Mouse (Mus musculus): ENCODE measurements at regions not wholly inside any gene's neighbourhood (a gene's known extent, or its start where the extent isn't known, plus 50 kb on each side); places are given as distances from the start of the nearest gene placed in this dataset.
"Not testable (repeated sequence)": the region's sequence is repeated elsewhere in the genome, so short reads cannot be mapped to it uniquely, and the experiment has no call there.

DNA sequence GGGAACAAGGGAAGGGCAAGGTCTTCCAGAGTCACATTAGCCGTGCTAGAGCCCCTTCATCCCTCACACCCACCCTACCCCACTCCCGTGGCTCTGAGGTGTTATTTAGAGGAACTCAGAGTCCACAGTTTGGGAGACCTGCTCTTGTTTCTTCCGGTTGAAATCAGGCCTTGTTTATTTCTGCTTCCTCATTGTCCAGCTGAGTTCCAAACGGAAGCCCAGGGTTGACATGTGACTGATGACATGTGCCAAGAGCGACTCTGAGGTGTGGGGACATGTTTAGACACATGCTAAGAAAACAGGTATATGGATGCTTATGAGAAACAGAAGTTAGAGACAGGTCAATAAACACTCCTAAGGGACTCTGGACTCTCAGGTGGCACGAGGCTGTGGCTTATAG, 137.5 kb upstream of the Sulf2 start:
- Histone ChIP-seq H3K9me3 (replicated peaks) (no peaks in the 10 kb centered on the region), H3K36me3 (no peaks in the 10 kb centered on the region), H3K4me1 (replicated peaks) (peaks cover 28% of the 10 kb centered on the region), H3K27ac (ENCODE audit: poor library complexity, severe bottlenecking) (no peak overlapping the region), H3K27me3 (replicated peaks) (no peaks in the 10 kb centered on the region), H3K4me2 (no peak overlapping the region), H3K9ac (no peak overlapping the region), H3K4me3 (no peak overlapping the region)
- WGBS = 76% methylated on average over 6 of the region's 6 CpGs
- ATAC-seq (ENCODE audit: insufficient number of reproducible peaks, low FRiP score) = no peak

DNA sequence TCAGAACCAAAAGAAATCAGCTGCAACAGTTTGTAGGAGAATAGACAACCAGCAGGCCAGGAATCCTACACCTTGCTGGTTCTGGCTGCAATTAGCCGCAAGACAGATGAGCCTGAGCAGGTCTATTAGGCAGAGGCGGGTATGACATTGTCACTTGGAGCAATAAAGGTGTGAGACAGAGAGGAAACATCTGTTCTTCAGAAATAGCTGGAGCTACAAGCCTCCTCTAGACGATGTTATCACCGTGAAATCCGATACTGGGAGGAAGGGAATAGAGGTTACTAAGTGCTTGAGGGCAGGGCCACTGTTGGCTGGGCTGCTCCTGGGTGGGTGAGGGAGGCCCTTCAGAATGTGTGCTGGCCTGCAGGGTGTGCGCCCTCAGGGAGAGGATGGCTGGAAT, 135.8 kb upstream of the Sulf2 start:
- ATAC-seq (ENCODE audit: insufficient number of reproducible peaks, low FRiP score) = peak; percentile 52
- Histone ChIP-seq H3K27me3 (replicated peaks) (no peaks in the 10 kb centered on the region), H3K36me3 (no peaks in the 10 kb centered on the region), H3K4me2 (peak overlapping the region; percentile 33; the same call in 1 of the 2 replicates), H3K27ac (ENCODE audit: poor library complexity, severe bottlenecking) (peak overlapping the region; percentile 17; the same call in 1 of the 2 replicates), H3K9ac (no peak overlapping the region), H3K4me1 (replicated peaks) (peaks cover 28% of the 10 kb centered on the region), H3K9me3 (replicated peaks) (no peaks in the 10 kb centered on the region), H3K4me3 (no peak overlapping the region)
- WGBS = 10% methylated on average over 6 of the region's 6 CpGs

GRCm38 (mm10) chr2:166290826-166291225, 135.4 kb upstream of the Sulf2 start:
- WGBS = 45% methylated on average over 9 of the region's 9 CpGs
- H3K4me1 ChIP-seq (replicated peaks) = peaks cover 28% of the 10 kb centered on the region
- H3K27me3 ChIP-seq (replicated peaks) = no peaks in the 10 kb centered on the region
- no peaks in the 10 kb centered on the region for H3K9me3 ChIP-seq (replicated peaks)
- no peak for ATAC-seq (ENCODE audit: insufficient number of reproducible peaks, low FRiP score)
- H3K27ac ChIP-seq (ENCODE audit: poor library complexity, severe bottlenecking) = peak overlapping the region; percentile 17; the same call in 1 of the 2 replicates
- H3K36me3 ChIP-seq = no peaks in the 10 kb centered on the region
- H3K4me3 ChIP-seq = no peak overlapping the region
- no peak overlapping the region for H3K9ac ChIP-seq
- no peak overlapping the region for H3K4me2 ChIP-seq

DNA sequence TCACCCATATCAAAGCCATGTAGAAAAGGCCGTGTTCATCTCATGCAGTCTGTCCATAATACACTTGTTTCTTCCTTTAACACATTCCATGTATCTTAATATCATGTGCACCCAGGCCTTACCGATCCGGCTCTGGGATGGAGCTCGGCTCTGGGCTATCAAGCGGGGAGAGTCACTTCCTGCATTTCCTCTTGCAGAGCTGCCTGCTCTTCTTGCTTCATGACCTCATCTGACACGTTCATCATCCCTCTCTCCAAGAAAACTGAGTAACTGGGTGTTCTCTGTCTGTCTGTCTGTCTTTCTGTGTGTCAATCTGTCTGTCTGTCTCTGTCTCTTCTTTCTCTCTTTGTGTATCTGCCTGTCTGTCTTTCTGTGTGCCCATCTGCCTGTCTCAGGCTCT, 133.7 kb upstream of the Sulf2 start:
- ATAC-seq (ENCODE audit: insufficient number of reproducible peaks, low FRiP score) = no peak
- H3K9me3 ChIP-seq (replicated peaks) = no peaks in the 10 kb centered on the region
- no peak overlapping the region for H3K9ac ChIP-seq
- H3K27ac ChIP-seq (ENCODE audit: poor library complexity, severe bottlenecking) = no peak overlapping the region
- H3K4me1 ChIP-seq (replicated peaks) = peaks cover 28% of the 10 kb centered on the region
- H3K36me3 ChIP-seq = no peaks in the 10 kb centered on the region
- no peaks in the 10 kb centered on the region for H3K27me3 ChIP-seq (replicated peaks)
- H3K4me3 ChIP-seq = no peak overlapping the region
- no peak overlapping the region for H3K4me2 ChIP-seq
- WGBS = 49% methylated on average over 6 of the region's 6 CpGs

GRCm38 (mm10) chr2:166281137-166281536, 125.7 kb upstream of the Sulf2 start:
- not testable (repeated sequence) for H3K4me2 ChIP-seq; H3K4me3 ChIP-seq; H3K27ac ChIP-seq (ENCODE audit: poor library complexity, severe bottlenecking); H3K4me1 ChIP-seq (replicated peaks); H3K9ac ChIP-seq; ATAC-seq (ENCODE audit: insufficient number of reproducible peaks, low FRiP score); H3K27me3 ChIP-seq (replicated peaks); H3K36me3 ChIP-seq; H3K9me3 ChIP-seq (replicated peaks)
- WGBS = no CpG with 5 or more reads among the region's 5 CpGs

DNA sequence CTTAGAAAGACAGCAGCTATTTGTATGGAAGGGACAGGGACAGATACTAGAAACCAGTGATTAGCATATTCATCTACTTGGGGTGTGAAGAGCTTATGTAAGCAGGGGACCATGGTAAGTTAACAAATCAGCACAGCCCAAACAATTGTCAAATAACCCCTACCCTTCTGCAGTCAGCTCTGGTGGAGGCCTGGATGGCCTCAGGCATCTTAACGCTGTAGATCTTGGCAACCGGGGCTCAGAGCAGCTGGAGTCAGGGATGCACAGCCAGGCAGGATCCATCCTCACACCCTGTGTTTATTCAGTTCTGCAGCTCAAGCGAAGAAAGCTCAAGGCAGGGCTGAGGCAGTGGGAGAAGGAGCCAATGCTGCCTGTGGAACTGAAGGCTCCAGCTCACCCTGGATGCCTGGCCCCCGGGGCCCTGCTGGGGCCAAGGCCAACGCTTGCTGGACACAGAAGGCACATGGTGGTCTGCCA, 125.2 kb upstream of the Sulf2 start:
- no peaks in the 10 kb centered on the region for H3K36me3 ChIP-seq
- H3K27ac ChIP-seq (ENCODE audit: poor library complexity, severe bottlenecking) = no peak overlapping the region
- WGBS = 57% methylated on average over 5 of the region's 5 CpGs

DNA sequence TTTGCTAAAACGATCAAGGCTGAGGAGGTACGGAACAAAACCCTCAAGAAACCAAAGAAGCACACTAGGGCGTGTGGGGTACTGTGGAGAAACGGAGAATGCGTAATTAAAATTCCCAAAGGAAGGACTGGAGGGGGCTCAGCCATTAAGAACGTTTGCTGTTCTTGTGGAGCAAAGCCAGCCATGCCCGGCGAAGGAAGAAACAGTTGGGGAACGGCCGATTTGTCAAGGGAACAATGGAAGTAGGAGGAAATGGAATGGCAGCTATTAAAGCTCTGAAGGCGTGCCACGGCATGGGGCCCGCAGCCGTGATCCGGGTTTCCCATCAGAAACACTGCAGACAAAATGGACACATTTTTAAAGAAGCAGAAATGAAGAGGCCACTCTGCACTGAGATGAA, 124.2 kb upstream of the Sulf2 start:
- H3K27me3 ChIP-seq (replicated peaks) = no peaks in the 10 kb centered on the region
- H3K4me1 ChIP-seq (replicated peaks) = no peaks in the 10 kb centered on the region
- no peak overlapping the region for H3K9ac ChIP-seq
- no peaks in the 10 kb centered on the region for H3K36me3 ChIP-seq
- H3K9me3 ChIP-seq (replicated peaks) = peaks cover 9% of the 10 kb centered on the region
- no peak for ATAC-seq (ENCODE audit: insufficient number of reproducible peaks, low FRiP score)
- H3K27ac ChIP-seq (ENCODE audit: poor library complexity, severe bottlenecking) = no peak overlapping the region
- WGBS = 90% methylated on average over 15 of the region's 15 CpGs
- no peak overlapping the region for H3K4me2 ChIP-seq
- no peak overlapping the region for H3K4me3 ChIP-seq

More for the DNA sequence above, 125.2 kb upstream of the Sulf2 start:
- peaks cover 9% of the 10 kb centered on the region for H3K9me3 ChIP-seq (replicated peaks)
- H3K4me2 ChIP-seq = no peak overlapping the region
- H3K27me3 ChIP-seq (replicated peaks) = no peaks in the 10 kb centered on the region
- H3K4me1 ChIP-seq (replicated peaks) = no peaks in the 10 kb centered on the region
- no peak overlapping the region for H3K4me3 ChIP-seq
- no peak for ATAC-seq (ENCODE audit: insufficient number of reproducible peaks, low FRiP score)
- H3K9ac ChIP-seq = no peak overlapping the region

DNA sequence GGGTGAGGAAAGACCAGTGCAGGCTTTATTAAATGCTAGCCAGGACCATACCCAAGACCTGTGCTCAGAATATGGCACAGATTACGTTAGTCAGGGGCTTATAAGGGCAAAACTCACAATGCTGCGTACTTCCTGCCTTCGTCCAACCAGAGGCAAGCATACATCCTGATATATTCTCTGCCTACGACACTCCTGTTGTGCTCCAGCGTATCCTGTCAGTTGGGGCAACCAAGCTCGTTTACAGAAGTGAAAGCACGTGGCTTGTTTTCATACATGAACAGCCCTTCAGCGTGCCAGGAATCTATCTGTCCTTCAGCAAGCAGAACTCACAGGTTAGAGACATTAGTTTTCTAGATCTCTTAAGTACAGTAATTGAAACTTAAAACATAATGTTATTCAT, 119.9 kb upstream of the Sulf2 start:
- Histone ChIP-seq H3K27ac (ENCODE audit: poor library complexity, severe bottlenecking) (no peak overlapping the region), H3K27me3 (replicated peaks) (no peaks in the 10 kb centered on the region), H3K9ac (no peak overlapping the region), H3K9me3 (replicated peaks) (peaks cover 9% of the 10 kb centered on the region), H3K4me2 (no peak overlapping the region), H3K4me3 (no peak overlapping the region), H3K4me1 (replicated peaks) (peaks cover 7% of the 10 kb centered on the region; the same call in 1 of the 2 replicates), H3K36me3 (no peaks in the 10 kb centered on the region)
- ATAC-seq (ENCODE audit: insufficient number of reproducible peaks, low FRiP score) = no peak
- 84% methylated on average over 8 of the region's 8 CpGs for whole genome bisulfite sequencing

- no peak for ATAC-seq (ENCODE audit: insufficient number of reproducible peaks, low FRiP score)
- Histone ChIP-seq H3K9me3 (replicated peaks) (0 out of 2 replicates have a peak, but pooled peaks cover 3% of the 10 kb centered on the region), H3K27ac (ENCODE audit: poor library complexity, severe bottlenecking) (no peak overlapping the region), H3K4me2 (peak overlapping the region; percentile 7; the same call in 1 of the 2 replicates), H3K36me3 (no peaks in the 10 kb centered on the region), H3K9ac (no peak overlapping the region), H3K27me3 (replicated peaks) (no peaks in the 10 kb centered on the region), H3K4me1 (replicated peaks) (peaks cover 7% of the 10 kb centered on the region; the same call in 1 of the 2 replicates), H3K4me3 (no peak overlapping the region)
- 65% methylated on average over 2 of the region's 2 CpGs for WGBS
These were observed 118.5 kb upstream of the Sulf2 start for GRCm38 (mm10) chr2:166274016-166274346.

DNA sequence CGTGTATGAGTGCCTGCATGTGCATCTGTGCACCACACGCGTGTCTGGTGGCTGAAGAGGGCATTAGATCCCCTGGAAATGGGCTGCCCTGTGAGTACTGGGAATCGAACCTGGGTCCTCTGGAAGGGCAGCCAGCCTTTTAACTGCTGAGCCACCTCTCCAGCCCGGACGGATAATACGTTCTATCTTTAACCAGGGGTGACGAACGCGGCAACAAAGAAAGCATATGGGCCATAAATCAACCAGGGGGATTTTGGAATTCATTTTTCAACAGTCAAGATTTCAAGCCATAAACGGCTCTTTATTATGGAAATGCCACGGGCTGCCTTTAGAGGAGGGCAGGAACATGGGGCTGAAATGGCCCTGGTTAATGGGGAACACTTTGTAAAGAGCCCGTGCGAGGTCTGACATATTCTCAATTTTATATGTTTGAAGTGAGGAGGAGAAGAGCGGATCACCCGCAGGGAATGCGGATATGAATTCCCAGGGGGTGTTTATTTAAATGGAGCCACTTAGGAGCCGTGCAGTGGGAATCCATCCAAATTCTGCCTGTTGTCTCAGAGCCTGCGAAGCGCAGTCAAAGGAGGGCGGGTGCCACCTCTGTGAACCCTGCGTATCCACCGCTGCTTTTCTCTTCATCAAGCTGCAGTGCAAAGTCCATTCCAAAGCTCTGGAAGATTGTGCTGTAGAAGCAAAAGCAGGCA, 118.0 kb upstream of the Sulf2 start:
- WGBS = 70% methylated on average over 23 of the region's 23 CpGs

DNA sequence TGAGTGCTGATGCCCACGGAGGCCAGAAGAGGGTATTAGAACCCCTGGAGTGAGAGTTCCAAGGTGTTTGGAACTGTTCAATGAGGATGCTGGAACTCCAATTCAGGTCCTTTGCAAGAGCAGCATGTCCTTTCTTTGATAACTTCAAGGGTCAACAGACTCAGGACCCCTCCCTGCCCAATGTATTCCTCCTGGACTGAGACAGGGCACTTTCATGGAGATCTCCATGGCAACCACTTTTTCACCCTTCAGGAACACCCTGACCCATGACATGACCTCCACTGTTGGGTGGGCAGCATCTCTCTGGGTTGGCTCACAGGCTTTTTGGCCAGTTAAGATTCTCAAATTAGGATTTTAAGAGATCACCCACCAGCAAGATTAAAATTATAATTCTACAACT, 117.4 kb upstream of the Sulf2 start:
- Histone ChIP-seq H3K27me3 (replicated peaks) (no peaks in the 10 kb centered on the region), H3K9ac (no peak overlapping the region), H3K4me2 (no peak overlapping the region), H3K4me1 (replicated peaks) (peaks cover 7% of the 10 kb centered on the region; the same call in 1 of the 2 replicates), H3K9me3 (replicated peaks) (0 out of 2 replicates have a peak, but pooled peaks cover 3% of the 10 kb centered on the region), H3K36me3 (no peaks in the 10 kb centered on the region), H3K27ac (ENCODE audit: poor library complexity, severe bottlenecking) (no peak overlapping the region), H3K4me3 (no peak overlapping the region)
- ATAC-seq (ENCODE audit: insufficient number of reproducible peaks, low FRiP score) = no peak
- WGBS = 76% methylated on average over 1 of the region's 1 CpGs

More for the DNA sequence above, 118.0 kb upstream of the Sulf2 start:
- H3K4me1 ChIP-seq (replicated peaks) = peaks cover 7% of the 10 kb centered on the region; the same call in 1 of the 2 replicates
- H3K9me3 ChIP-seq (replicated peaks) = 0 out of 2 replicates have a peak, but pooled peaks cover 3% of the 10 kb centered on the region
- no peaks in the 10 kb centered on the region for H3K36me3 ChIP-seq
- no peak overlapping the region for H3K4me3 ChIP-seq
- peak overlapping the region; percentile 7; the same call in 1 of the 2 replicates for H3K4me2 ChIP-seq
- no peak for ATAC-seq (ENCODE audit: insufficient number of reproducible peaks, low FRiP score)
- no peak overlapping the region for H3K9ac ChIP-seq
- no peak overlapping the region for H3K27ac ChIP-seq (ENCODE audit: poor library complexity, severe bottlenecking)
- no peaks in the 10 kb centered on the region for H3K27me3 ChIP-seq (replicated peaks)

GRCm38 (mm10) chr2:166272190-166272543, 116.7 kb upstream of the Sulf2 start:
- Histone ChIP-seq H3K36me3 (no peaks in the 10 kb centered on the region), H3K9me3 (replicated peaks) (no peaks in the 10 kb centered on the region), H3K4me2 (no peak overlapping the region), H3K4me3 (no peak overlapping the region), H3K27ac (ENCODE audit: poor library complexity, severe bottlenecking) (no peak overlapping the region), H3K9ac (no peak overlapping the region), H3K27me3 (replicated peaks) (no peaks in the 10 kb centered on the region), H3K4me1 (replicated peaks) (peaks cover 7% of the 10 kb centered on the region; the same call in 1 of the 2 replicates)
- 72% methylated on average over 7 of the region's 7 CpGs for WGBS
- no peak for ATAC-seq (ENCODE audit: insufficient number of reproducible peaks, low FRiP score)
